Mouse (Mus musculus): ENCODE results near the gene Adh7.

DNA sequence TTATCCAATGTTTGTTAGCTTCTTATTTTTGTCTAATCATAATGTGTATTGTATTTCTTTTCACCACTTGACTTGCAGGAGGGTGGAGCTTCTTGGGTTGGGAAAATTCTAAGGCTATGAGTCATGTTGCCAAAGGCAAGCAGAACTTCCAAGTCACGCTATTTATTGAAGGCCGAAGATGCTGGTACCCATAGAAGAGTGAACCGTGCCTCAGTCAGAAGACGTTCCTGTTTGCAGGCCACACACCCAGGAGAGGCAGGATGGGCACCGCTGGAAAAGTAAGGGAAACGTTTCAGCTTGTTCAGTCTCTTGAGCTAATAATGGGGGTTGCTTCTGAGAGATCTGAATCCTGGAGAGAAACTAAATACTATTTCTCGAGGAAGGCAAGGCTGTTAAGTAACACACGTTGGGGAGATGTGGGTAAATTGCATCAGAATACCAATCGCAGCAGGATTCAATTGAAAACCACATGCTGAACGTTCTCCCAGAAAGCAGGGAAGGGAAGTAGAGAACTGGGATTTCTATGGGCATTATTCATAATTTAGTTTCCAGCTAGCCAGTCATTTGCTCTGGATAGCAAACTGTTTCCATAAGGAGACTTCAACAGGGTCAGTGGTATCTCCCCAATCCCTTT is at the start of gene Adh7:
- TF ChIP-seq POLR2A (IDR thresholded peaks at IDR 0.05; ENCODE audit: low read depth, low read length) (no peak), CTCF (IDR thresholded peaks at IDR 0.05; ENCODE audit: extremely low read depth, insufficient read length, insufficient replicate concordance, low read depth, low read length) (no peak)

Data from small intestine, adult 2 months (tissue).